Mouse (Mus musculus) intestine, embryonic 14.5 days (tissue): Measurements from ENCODE around the gene Cyp2d34. TPM values are rescaled to one million over a fixed set of nuclear protein-coding genes. Genes with fewer than 3 reads are reported as not detected.

Experiments used
- ATAC-seq: fragments of 200-750 bp; cut with Nextera tagmentation; replicated peaks from 2 replicates; pipeline ENCODE4 v1.8.0; 2017; ENCODE audit warnings: low read depth, moderate number of reproducible peaks, moderate TSS enrichment, moderate library complexity; ENCODE audit not compliant: low FRiP score, low TSS enrichment
- DNase-seq: peaks from one replicate; pipeline ENCODE4 v3.0.0-alpha.2; 2018; ENCODE audit warnings: low spot score
- H3K27ac ChIP-seq: fragments of 300-500 bp; sonication (generic); 2 replicates; pipeline ENCODE4 v1.5.1; 2014; ENCODE audit warnings: low read depth, mild to moderate bottlenecking, control low read depth
- H3K27me3 ChIP-seq: fragments of 300-500 bp; sonication (generic); replicated peaks from 2 replicates; pipeline ENCODE4 v1.6.1; 2014; ENCODE audit warnings: low read length, control low read depth; ENCODE audit not compliant: control insufficient read depth, insufficient read depth
- H3K36me3 ChIP-seq: fragments of 300-500 bp; sonication (generic); 2 replicates; pipeline ENCODE4 v1.6.1; 2014; ENCODE audit warnings: low read length, control low read depth; ENCODE audit not compliant: control insufficient read depth, insufficient read depth
- H3K4me1 ChIP-seq: fragments of 300-500 bp; sonication (generic); replicated peaks from 2 replicates; pipeline ENCODE4 v1.6.1; 2014; ENCODE audit warnings: low read length, control low read depth, mixed read lengths; ENCODE audit not compliant: control insufficient read depth, insufficient read depth
- H3K4me2 ChIP-seq: fragments of 300-500 bp; sonication (generic); 2 replicates; pipeline ENCODE4 v1.6.1; 2014; ENCODE audit warnings: low read length
- H3K4me3 ChIP-seq: fragments of 300-500 bp; sonication (generic); 2 replicates; pipeline ENCODE4 v1.5.1; 2014; ENCODE audit warnings: low read depth, low read length, control low read depth, mixed read lengths
- H3K9ac ChIP-seq: fragments of 300-500 bp; sonication (generic); 2 replicates; pipeline ENCODE4 v1.6.1; 2014; ENCODE audit warnings: mild to moderate bottlenecking, low read length
- H3K9me3 ChIP-seq: fragments of 300-500 bp; sonication (generic); 2 replicates; pipeline ENCODE4 v1.6.1; 2016; ENCODE audit warnings: low read length, control low read depth; ENCODE audit not compliant: control insufficient read depth
- WGBS: fragments of 180-500 bp; shearing (Covaris S2); extraction: QIAGEN DNeasy Blood & Tissue Kit; methylation state at CpG from one replicate; pipeline ENCODE4 v1.1.7; 2014; 5-methylcytosine and 5-hydroxymethylcytosine counted together
- polyA plus RNA-seq: library from polyadenylated mRNA; unstranded; fragments of >200 nt; fragmentation: Nextera tagmentation; extraction: Ambion mirVana; gene quantifications from 2 replicates; pipeline ENCODE4 v1.2.1, GENCODE M21; 2014

Gene Cyp2d34
- polyA plus RNA-seq, 1 experiment from 2014 or later: not detected

DNA sequence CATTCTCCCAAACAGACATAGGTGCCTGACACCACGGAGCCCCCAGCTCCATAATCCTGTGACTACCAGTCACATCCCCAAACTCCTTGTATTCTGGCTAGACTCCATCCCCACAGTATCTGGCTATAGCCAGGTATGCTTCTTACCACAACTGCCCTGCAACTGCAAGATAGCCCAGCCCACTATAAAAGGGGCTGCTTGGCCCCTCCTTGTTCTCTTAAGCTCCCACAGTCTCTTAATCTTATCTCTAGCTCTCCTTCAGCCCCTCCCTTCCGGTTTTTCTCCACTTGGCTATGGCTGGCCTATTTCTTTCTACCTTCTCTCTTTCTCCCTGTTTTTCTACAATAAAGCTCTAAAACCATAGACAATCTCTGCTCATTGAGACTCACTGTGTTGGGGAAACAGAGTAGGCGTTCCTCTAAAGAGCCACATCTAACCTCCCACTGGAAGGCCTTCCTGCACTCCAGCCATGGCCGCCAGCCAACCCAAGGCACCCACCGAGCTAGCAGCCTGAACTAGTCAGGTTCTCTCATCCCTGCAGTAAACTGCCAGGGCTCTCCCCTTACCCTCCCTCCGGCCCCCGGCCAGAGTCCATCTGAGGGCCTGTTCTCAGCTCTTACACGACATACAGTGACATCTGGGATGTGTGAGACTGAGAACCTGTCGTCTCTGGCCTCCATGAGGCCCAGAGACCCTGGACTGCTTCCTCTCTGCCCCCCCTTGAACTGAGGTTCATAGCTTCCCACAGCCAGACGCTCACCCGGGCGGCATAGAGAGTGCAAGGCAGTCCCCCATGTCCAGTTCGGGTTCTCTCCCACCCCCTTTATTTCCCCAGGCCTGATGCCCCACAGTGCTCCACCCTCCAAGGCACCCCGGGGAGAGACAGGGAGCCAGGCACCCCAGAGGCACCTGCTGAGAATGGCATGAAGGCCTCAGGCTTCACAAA is 16.7 kb upstream of the Cyp2d34 start:
- no peaks in the 10 kb centered on the region for H3K36me3 ChIP-seq
- no peak for ATAC-seq
- H3K27me3 ChIP-seq: no peaks in the 10 kb centered on the region
- 0 out of 2 replicates have a peak, but pooled peaks cover 6% of the 10 kb centered on the region for H3K4me1 ChIP-seq
- no peak overlapping the region for H3K4me3 ChIP-seq
- H3K4me2 ChIP-seq: no peak overlapping the region
- H3K9me3 ChIP-seq: no peaks in the 10 kb centered on the region
- H3K27ac ChIP-seq: no peak overlapping the region
- WGBS: 80% methylated on average over 14 of the region's 14 CpGs
- peak; percentile 54 for DNase-seq
- H3K9ac ChIP-seq: no peak overlapping the region

DNA sequence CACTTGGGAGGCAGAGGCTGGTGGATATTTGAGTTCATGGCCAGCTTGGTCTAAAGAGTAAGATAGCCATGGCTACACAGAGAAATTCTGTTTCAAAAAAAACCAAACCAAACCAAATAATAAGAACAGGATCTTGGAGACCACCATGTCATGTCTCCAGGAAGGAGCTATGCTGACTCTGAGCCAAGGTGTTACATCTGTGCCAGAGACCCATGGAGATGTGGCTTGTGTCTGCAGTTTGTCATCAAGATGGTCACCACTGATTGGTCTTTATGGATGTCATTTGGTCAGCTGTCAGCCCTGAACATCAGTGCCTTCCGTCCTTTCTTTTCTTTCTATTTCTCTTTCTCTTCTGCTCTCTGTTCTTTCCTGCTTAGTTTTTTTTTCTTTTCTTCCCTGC is 14.2 kb upstream of the Cyp2d34 start:
- no peak overlapping the region for H3K27ac ChIP-seq
- no peak for DNase-seq
- H3K27me3 ChIP-seq: no peaks in the 10 kb centered on the region
- H3K36me3 ChIP-seq: no peaks in the 10 kb centered on the region
- no peak for ATAC-seq
- no peak overlapping the region for H3K9ac ChIP-seq
- no peaks in the 10 kb centered on the region for H3K9me3 ChIP-seq
- WGBS: 87% methylated on average over 1 of the region's 1 CpGs
- no peak overlapping the region for H3K4me2 ChIP-seq
- 0 out of 2 replicates have a peak, but pooled peaks cover 6% of the 10 kb centered on the region for H3K4me1 ChIP-seq
- H3K4me3 ChIP-seq: no peak overlapping the region

DNA sequence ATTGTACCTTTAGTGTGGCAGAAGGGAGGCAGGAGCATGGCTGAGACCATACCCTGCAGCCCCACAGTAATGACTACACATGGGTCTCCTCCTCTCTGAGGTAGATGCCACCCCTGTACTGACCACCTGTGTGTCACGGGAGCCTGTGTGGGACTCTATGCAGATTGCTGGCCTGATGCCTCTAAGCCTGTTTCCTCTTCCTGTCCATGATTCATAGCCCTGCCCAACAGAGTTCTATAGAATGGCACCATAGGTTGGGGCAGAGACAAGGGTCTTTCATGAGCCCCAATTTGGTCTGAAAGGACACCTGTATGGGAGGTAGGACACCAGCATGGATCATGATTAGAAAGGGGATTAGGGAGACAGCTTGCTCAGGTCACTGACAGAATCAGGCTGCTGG is 1.2 kb upstream of the Cyp2d34 start:
- Histone ChIP-seq H3K4me2 (no peak overlapping the region), H3K4me1 (no peaks in the 10 kb centered on the region), H3K9me3 (no peaks in the 10 kb centered on the region), H3K36me3 (no peaks in the 10 kb centered on the region), H3K9ac (no peak overlapping the region), H3K27ac (no peak overlapping the region), H3K4me3 (no peak overlapping the region), H3K27me3 (no peaks in the 10 kb centered on the region)
- DNase-seq (peak; percentile 42), ATAC-seq (no peak)
- WGBS: 73% methylated on average over 1 of the region's 1 CpGs

DNA sequence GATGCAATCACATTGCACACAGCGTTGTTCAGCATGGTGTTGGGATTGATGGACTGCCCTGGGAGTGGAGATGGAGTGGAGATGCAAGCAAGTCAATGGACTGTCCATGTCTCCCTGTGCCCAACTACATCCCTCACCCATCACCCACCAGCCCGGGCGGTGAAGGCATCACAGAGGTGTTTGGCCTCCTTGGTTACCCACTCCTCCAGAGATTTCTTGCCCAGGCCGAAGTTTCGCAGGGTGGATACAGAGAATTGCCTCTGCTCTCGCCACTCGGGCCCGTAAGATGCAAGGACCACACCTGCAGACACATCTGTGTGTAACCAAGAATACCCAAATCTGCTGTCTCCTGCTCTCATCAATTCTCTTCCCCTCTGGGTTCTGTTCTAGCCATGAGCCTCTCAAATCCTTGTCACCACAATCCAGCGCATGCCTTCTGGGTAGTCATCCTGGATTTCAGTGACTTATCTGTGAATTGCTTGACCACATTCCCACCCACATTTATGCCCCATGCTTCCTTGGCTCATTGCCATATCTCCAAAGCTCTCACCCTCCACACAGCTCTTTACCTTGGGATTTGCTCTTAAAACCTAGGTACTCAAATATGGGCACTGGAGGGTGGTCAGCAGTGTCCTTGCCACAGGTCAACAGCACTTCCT is 2.3 kb downstream of the Cyp2d34 start:
- H3K4me2 ChIP-seq: no peak overlapping the region
- no peak overlapping the region for H3K4me3 ChIP-seq
- no peaks in the 10 kb centered on the region for H3K27me3 ChIP-seq
- no peaks in the 10 kb centered on the region for H3K9me3 ChIP-seq
- peak; percentile 32 for DNase-seq
- no peak overlapping the region for H3K27ac ChIP-seq
- H3K9ac ChIP-seq: no peak overlapping the region
- no peak for ATAC-seq
- no peaks in the 10 kb centered on the region for H3K4me1 ChIP-seq
- WGBS: 96% methylated on average over 9 of the region's 9 CpGs
- H3K36me3 ChIP-seq: no peaks in the 10 kb centered on the region

DNA sequence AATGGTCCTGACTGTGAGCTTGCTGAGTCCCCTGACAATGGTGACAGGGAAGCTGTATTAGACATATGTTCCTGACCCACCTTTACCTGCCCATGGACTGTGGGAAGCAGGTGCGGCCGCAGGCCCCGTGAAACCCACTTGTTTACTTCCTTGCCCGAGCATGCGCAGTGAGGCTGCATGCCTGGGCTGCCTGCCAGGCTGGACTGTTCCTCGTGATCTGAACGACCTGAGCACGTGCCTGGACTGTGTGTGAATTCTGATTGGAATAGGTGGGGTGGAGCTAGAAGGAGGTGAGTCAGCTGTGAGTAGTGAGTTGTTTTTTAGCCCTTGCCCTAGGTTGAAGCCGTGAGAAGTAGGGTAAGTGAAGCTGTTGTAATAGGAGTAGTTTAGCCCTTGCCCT is 38.1 kb downstream of the Cyp2d34 start:
- no peaks in the 10 kb centered on the region for H3K4me1 ChIP-seq
- no peak for ATAC-seq

DNA sequence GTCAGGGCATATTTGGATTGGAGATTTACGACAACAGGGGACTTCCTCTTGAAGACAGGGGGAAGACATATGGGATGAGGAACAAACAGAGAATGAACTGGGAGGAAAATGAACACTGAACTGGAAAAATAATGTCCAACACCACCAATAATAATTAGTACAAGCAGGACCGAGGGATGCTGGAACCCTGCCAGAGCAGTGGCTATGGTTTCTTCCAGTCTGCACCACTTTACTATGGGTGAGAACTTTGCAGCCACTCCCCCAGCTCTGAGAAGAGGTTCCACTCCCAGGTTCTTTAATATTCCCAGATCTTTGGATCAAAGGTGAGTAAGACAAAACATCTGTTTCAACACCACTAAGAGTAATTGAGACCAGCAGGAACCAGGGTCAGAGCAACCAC is 41.7 kb downstream of the Cyp2d34 start:
- H3K9ac ChIP-seq: no peak overlapping the region
- H3K27ac ChIP-seq: no peak overlapping the region
- 79% methylated on average over 2 of the region's 2 CpGs for WGBS
- H3K9me3 ChIP-seq: no peaks in the 10 kb centered on the region
- H3K4me2 ChIP-seq: no peak overlapping the region
- H3K4me1 ChIP-seq: no peaks in the 10 kb centered on the region
- no peak overlapping the region for H3K4me3 ChIP-seq
- no peak for DNase-seq
- no peaks in the 10 kb centered on the region for H3K36me3 ChIP-seq
- no peaks in the 10 kb centered on the region for H3K27me3 ChIP-seq
- ATAC-seq: no peak

More for the DNA sequence above, 38.1 kb downstream of the Cyp2d34 start:
- Histone ChIP-seq H3K9me3 (no peaks in the 10 kb centered on the region), H3K36me3 (no peaks in the 10 kb centered on the region), H3K4me2 (no peak overlapping the region), H3K27me3 (no peaks in the 10 kb centered on the region), H3K4me3 (no peak overlapping the region), H3K27ac (no peak overlapping the region), H3K9ac (no peak overlapping the region)
- DNase-seq: no peak
- 66% methylated on average over 9 of the region's 9 CpGs for WGBS

DNA sequence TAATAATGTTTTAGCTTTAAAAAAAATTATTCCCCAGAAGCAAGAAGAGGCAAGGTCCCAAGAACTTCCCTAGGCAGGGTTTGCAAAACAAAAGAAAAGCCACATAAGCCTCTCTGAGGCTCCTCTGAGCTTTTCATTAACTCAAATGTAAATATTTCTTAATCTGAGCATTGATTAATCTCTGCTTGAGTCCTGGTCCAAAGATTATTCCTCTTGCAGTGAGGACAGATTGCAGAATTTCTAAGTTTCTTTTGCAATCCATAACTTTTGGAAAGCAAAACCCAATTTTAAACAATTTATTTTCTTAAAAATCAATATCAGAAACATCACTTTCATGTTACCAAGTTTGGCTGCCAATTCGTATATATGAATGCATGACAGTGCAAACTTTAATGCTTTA is 47.9 kb downstream of the Cyp2d34 start:
- H3K4me1 ChIP-seq: no peaks in the 10 kb centered on the region
- no peaks in the 10 kb centered on the region for H3K36me3 ChIP-seq
- no peak overlapping the region for H3K4me3 ChIP-seq
- H3K27ac ChIP-seq: no peak overlapping the region
- WGBS: 74% methylated on average over 1 of the region's 1 CpGs
- no peaks in the 10 kb centered on the region for H3K9me3 ChIP-seq
- no peak overlapping the region for H3K9ac ChIP-seq
- no peak overlapping the region for H3K4me2 ChIP-seq
- ATAC-seq (no peak), DNase-seq (no peak)
- H3K27me3 ChIP-seq: no peaks in the 10 kb centered on the region
